29 mouse cellular contexts compared by ENCODE assay signal in genomic region chr15:100449495-100449894, GRCm38 (mm10). TPM values are rescaled to one million over a fixed set of nuclear protein-coding genes. Genes with fewer than 3 reads are reported as not detected.
"Had no signal": no experiment of that assay in that cellular context is flagged by ENCODE, and none has a peak within 500 bp of the region (broad histone marks: within the 10 kb centered on the region; RNA-seq: fewer than 3 reads in every experiment).

No protein-coding gene starts in this region.

- H3K4me3 ChIP-seq: layer of hippocampus, adult 2 months; limb, embryonic 10.5 days; limb, embryonic 13.5 days; liver, embryonic 12.5 days; liver, embryonic 15.5 days; lung, embryonic 15.5 days; megakaryocyte, embryonic 14.5 days; midbrain, embryonic 10.5 days; neural tube, embryonic 12.5 days; neural tube, embryonic 15.5 days had no signal

- H3K27ac ChIP-seq: kidney, postnatal 0 days; layer of hippocampus, adult 2 months; limb, embryonic 10.5 days; limb, embryonic 13.5 days; liver, embryonic 12.5 days; liver, embryonic 15.5 days; lung, embryonic 15.5 days; midbrain, embryonic 10.5 days; neural tube, embryonic 12.5 days; neural tube, embryonic 15.5 days had no signal

- H3K4me1 ChIP-seq: limb, embryonic 10.5 days; liver, embryonic 15.5 days; midbrain, embryonic 10.5 days; neural tube, embryonic 12.5 days; neural tube, embryonic 15.5 days had no signal

- H3K27me3 ChIP-seq: limb, embryonic 13.5 days; liver, embryonic 15.5 days; lung, embryonic 15.5 days; neural tube, embryonic 12.5 days; neural tube, embryonic 15.5 days had no signal

- H3K36me3 ChIP-seq: limb, embryonic 10.5 days; limb, embryonic 13.5 days; liver, embryonic 12.5 days; liver, embryonic 15.5 days; lung, embryonic 15.5 days; midbrain, embryonic 10.5 days; neural tube, embryonic 12.5 days; neural tube, embryonic 15.5 days had no signal

- H3K9ac ChIP-seq: limb, embryonic 13.5 days; liver, embryonic 12.5 days; liver, embryonic 15.5 days; lung, embryonic 15.5 days; neural tube, embryonic 12.5 days; neural tube, embryonic 15.5 days had no signal

- H3K9me3 ChIP-seq: limb, embryonic 10.5 days; limb, embryonic 13.5 days; liver, embryonic 12.5 days; liver, embryonic 15.5 days; lung, embryonic 15.5 days; megakaryocyte, embryonic 14.5 days; midbrain, embryonic 10.5 days; neural tube, embryonic 12.5 days; neural tube, embryonic 15.5 days had no signal

- DNase-seq: kidney, adult 18-20 months; kidney, adult 9 months; kidney, postnatal 25 days; layer of hippocampus, adult 9-11 months; liver; lung, adult 18-20 months; lung, postnatal 10 days; lung, postnatal 4 days; midbrain, embryonic 14.5 days; thymus, postnatal 36 days had no signal

- ATAC-seq: intestine, embryonic 16.5 days; liver, embryonic 12.5 days had no signal

- H3K4me2 ChIP-seq: limb, embryonic 13.5 days; liver, embryonic 12.5 days; liver, embryonic 15.5 days; lung, embryonic 15.5 days; neural tube, embryonic 12.5 days; neural tube, embryonic 15.5 days had no signal

RNA-seq across cellular contexts. Expression of gene Gm5475, which starts 27.5 kb away (rescaled TPM):
- total RNA-seq: layer of hippocampus, adult 2 months; layer of hippocampus, postnatal 25 days; left cerebral cortex, adult 18-20 months; left cerebral cortex, postnatal 25 days; midbrain, postnatal 0 days had no signal
- polyA plus RNA-seq: midbrain, embryonic 14.5 days; spleen, adult 2 months; stomach, embryonic 14.5 days; urinary bladder, adult 2 months had no signal
